Mouse (Mus musculus) liver, postnatal 0 days (tissue): Measurements from ENCODE around the gene Wfikkn2. TPM values are rescaled to one million over a fixed set of nuclear protein-coding genes. Genes with fewer than 3 reads are reported as not detected.

ENCODE experiments used
- ATAC-seq: fragments of 200-750 bp; cut with Nextera tagmentation; 2 replicates; pipeline ENCODE4 v1.8.0; 2017; ENCODE audit warnings: mild to moderate bottlenecking, moderate library complexity
- DNase-seq: peaks from one replicate; pipeline ENCODE4 v3.0.0-alpha.2; 2016
- H3K27ac ChIP-seq: fragments of 300-500 bp; sonication (generic); 2 replicates; pipeline ENCODE4 v1.5.1; 2014; ENCODE audit warnings: antibody characterized with exemption, moderate library complexity, mild to moderate bottlenecking, low read depth
- H3K27me3 ChIP-seq: fragments of 300-500 bp; sonication (generic); 2 replicates; pipeline ENCODE4 v1.6.1; 2014; ENCODE audit warnings: low read length, control low read depth, mixed read lengths; ENCODE audit not compliant: insufficient read depth
- H3K36me3 ChIP-seq: fragments of 300-500 bp; sonication (generic); replicated peaks from 2 replicates; pipeline ENCODE4 v1.6.1; 2014; ENCODE audit warnings: mild to moderate bottlenecking, control low read depth, low read length, moderate library complexity, mixed read lengths; ENCODE audit not compliant: insufficient read depth
- H3K4me1 ChIP-seq: fragments of 300-500 bp; sonication (generic); 2 replicates; pipeline ENCODE4 v1.6.1; 2014; ENCODE audit warnings: antibody characterized with exemption, mild to moderate bottlenecking, control low read depth; ENCODE audit not compliant: insufficient read depth
- H3K4me2 ChIP-seq: fragments of 300-500 bp; sonication (generic); 2 replicates; pipeline ENCODE4 v1.6.1; 2014; ENCODE audit warnings: low read depth, mild to moderate bottlenecking, low read length, moderate library complexity, mixed read lengths
- H3K4me3 ChIP-seq: fragments of 300-500 bp; sonication (generic); 2 replicates; pipeline ENCODE4 v1.5.1; 2014; ENCODE audit warnings: low read depth, low read length
- H3K9ac ChIP-seq: fragments of 300-500 bp; sonication (generic); replicated peaks from 2 replicates; pipeline ENCODE4 v1.6.1; 2014; ENCODE audit warnings: mild to moderate bottlenecking, moderate library complexity
- H3K9me3 ChIP-seq: fragments of 300-500 bp; sonication (generic); 2 replicates; pipeline ENCODE4 v1.6.1; 2016; ENCODE audit warnings: mild to moderate bottlenecking, control low read depth, low read length, mixed read lengths
- CTCF ChIP-seq: sonication (generic); IDR thresholded peaks from 2 replicates; pipeline ENCODE4 v1.5.1; 2016; ENCODE audit warnings: antibody characterized with exemption, low read depth
- EP300 ChIP-seq: IDR thresholded peaks from 2 replicates; pipeline ENCODE4 v1.6.1; 2016; ENCODE audit warnings: antibody characterized with exemption, low read depth, mild to moderate bottlenecking
- WGBS: fragments of 180-500 bp; shearing (Covaris S2); extraction: QIAGEN DNeasy Blood & Tissue Kit; methylation state at CpG from one replicate; pipeline ENCODE4 v1.1.7; 2014; ENCODE audit not compliant: insufficient replicate concordance; 5-methylcytosine and 5-hydroxymethylcytosine counted together
- polyA plus RNA-seq: library from polyadenylated mRNA; unstranded; fragments of >200 nt; fragmentation: Nextera tagmentation; extraction: Ambion mirVana; gene quantifications from 2 replicates; pipeline ENCODE4 v1.2.1, GENCODE M21; 2015

Gene Wfikkn2
- polyA plus RNA-seq, 1 experiment from 2014 or later = 0.54 TPM

DNA sequence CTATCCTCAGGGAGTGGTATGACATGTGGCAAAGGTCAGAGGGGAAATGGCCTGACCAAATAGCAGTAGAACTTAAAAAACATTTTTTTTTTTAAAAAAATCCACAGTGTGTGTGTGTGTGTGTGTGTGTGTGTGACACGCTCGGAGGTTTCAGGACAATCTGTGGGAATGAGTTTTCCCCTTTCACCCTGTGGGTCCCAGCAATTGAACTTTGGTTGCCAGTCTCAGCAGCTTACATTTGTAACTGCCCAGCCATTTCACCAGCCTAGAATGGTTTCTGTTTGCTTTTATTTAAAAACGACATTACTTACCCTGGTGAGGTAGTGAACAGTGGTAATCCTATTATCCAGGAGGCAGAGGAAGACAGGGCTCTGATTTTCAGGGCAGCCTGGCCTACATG lies 42.7 kb downstream of the Wfikkn2 start:
- Histone ChIP-seq H3K9ac (no peak overlapping the region), H3K9me3 (no peaks in the 10 kb centered on the region), H3K4me2 (no peak overlapping the region), H3K4me3 (no peak overlapping the region), H3K27me3 (no peaks in the 10 kb centered on the region), H3K4me1 (peaks cover 24% of the 10 kb centered on the region), H3K36me3 (no peaks in the 10 kb centered on the region), H3K27ac (no peak overlapping the region)
- 55% methylated on average over 3 of the region's 3 CpGs for WGBS
- TF ChIP-seq EP300 = no peak
- TF ChIP-seq CTCF = no peak
- ATAC-seq (no peak), DNase-seq (no peak)

DNA sequence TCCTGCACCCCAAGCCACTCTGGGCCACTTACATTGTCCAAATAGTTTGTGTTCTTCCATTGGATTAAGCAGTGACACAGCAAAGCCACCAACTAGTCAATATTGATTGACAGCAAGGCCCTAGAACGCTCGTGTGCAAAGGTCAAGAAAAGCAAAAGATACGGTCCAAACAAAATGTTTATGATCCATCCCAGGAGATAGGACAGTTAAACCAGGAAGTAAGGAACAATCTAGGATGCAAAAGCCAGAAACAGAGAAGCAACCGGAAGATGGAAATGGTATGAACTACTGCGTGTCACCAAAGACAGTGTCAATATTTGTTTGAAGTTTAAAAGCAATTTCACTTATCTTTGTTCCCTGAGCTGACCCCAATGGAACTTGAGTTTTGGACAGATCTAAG lies 43.7 kb downstream of the Wfikkn2 start:
- Histone ChIP-seq H3K4me3 (no peak overlapping the region), H3K27me3 (no peaks in the 10 kb centered on the region), H3K4me2 (no peak overlapping the region), H3K27ac (peak overlapping the region; percentile 29; the same call in 1 of the 2 replicates), H3K36me3 (no peaks in the 10 kb centered on the region), H3K4me1 (peaks cover 24% of the 10 kb centered on the region), H3K9me3 (no peaks in the 10 kb centered on the region), H3K9ac (no peak overlapping the region)
- ATAC-seq (peak; percentile 64), DNase-seq (no peak)
- WGBS = 56% methylated on average over 5 of the region's 5 CpGs
- no peak for TF ChIP-seq CTCF
- TF ChIP-seq EP300 = no peak

GRCm38 (mm10) chr11:94200422-94200821 lies 45.4 kb downstream of the Wfikkn2 start:
- no peak overlapping the region for H3K4me2 ChIP-seq

GRCm38 (mm10) chr11:94199771-94200170 lies 46.0 kb downstream of the Wfikkn2 start:
- H3K4me3 ChIP-seq = no peak overlapping the region
- TF ChIP-seq CTCF = no peak
- TF ChIP-seq EP300 = no peak
- H3K4me2 ChIP-seq = no peak overlapping the region
- no peaks in the 10 kb centered on the region for H3K36me3 ChIP-seq
- no peak overlapping the region for H3K27ac ChIP-seq
- H3K9me3 ChIP-seq = no peaks in the 10 kb centered on the region
- H3K4me1 ChIP-seq = peaks cover 25% of the 10 kb centered on the region
- H3K9ac ChIP-seq = no peak overlapping the region
- WGBS = 65% methylated on average over 2 of the region's 2 CpGs
- H3K27me3 ChIP-seq = no peaks in the 10 kb centered on the region
- ATAC-seq (no peak), DNase-seq (no peak)

More at GRCm38 (mm10) chr11:94200422-94200821, 45.4 kb downstream of the Wfikkn2 start:
- no peaks in the 10 kb centered on the region for H3K27me3 ChIP-seq
- 46% methylated on average over 4 of the region's 4 CpGs for WGBS
- no peak for TF ChIP-seq CTCF
- no peak for TF ChIP-seq EP300
- no peaks in the 10 kb centered on the region for H3K36me3 ChIP-seq
- H3K27ac ChIP-seq = no peak overlapping the region
- no peaks in the 10 kb centered on the region for H3K9me3 ChIP-seq
- ATAC-seq (no peak), DNase-seq (no peak)
- H3K4me1 ChIP-seq = peaks cover 25% of the 10 kb centered on the region
- no peak overlapping the region for H3K9ac ChIP-seq
- H3K4me3 ChIP-seq = no peak overlapping the region

- Histone ChIP-seq H3K9ac (no peak overlapping the region), H3K4me1 (peaks cover 25% of the 10 kb centered on the region), H3K4me3 (no peak overlapping the region), H3K27me3 (no peaks in the 10 kb centered on the region), H3K27ac (no peak overlapping the region), H3K4me2 (no peak overlapping the region), H3K36me3 (no peaks in the 10 kb centered on the region), H3K9me3 (no peaks in the 10 kb centered on the region)
- 67% methylated on average over 7 of the region's 7 CpGs for whole genome bisulfite sequencing
- ATAC-seq = no peak
- no peak for TF ChIP-seq EP300
- no peak for TF ChIP-seq CTCF
- DNase-seq = no peak
Measured at GRCm38 (mm10) chr11:94198405-94199146, 47.2 kb downstream of the Wfikkn2 start.

DNA sequence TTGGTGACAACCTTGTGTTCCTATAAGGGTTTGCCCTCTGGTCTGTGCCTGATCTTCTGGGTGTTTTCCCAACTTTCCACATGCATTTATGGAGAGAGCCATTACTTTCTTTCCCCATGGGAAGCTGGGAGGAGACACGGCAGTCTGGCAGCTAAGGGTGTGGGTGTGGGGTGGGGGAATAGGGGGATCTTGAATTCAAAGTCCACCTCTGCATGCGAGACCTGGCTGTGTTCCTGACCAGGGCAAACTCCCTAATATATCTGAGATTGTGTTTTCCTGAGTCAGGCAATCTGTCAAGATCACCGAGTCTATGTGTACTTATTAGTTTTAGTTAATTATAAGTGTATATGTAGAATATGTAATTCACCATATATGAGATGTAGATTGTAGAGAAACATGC lies 49.5 kb downstream of the Wfikkn2 start:
- H3K4me2 ChIP-seq = no peak overlapping the region
- WGBS = 59% methylated on average over 3 of the region's 3 CpGs
- H3K9me3 ChIP-seq = no peaks in the 10 kb centered on the region
- H3K27ac ChIP-seq = no peak overlapping the region
- TF ChIP-seq CTCF (no peak), EP300 (no peak)
- no peak overlapping the region for H3K4me3 ChIP-seq
- ATAC-seq (no peak), DNase-seq (no peak)
- H3K27me3 ChIP-seq = no peaks in the 10 kb centered on the region
- no peaks in the 10 kb centered on the region for H3K36me3 ChIP-seq
- H3K9ac ChIP-seq = no peak overlapping the region
- H3K4me1 ChIP-seq = peaks cover 21% of the 10 kb centered on the region
